Mouse (Mus musculus): Measurements from ENCODE around the gene Tssk6.
A peak's percentile ranks its signal among the peaks of the same experiment; 100 is the strongest.
"Not testable (repeated sequence)": the region's sequence is repeated elsewhere in the genome, so short reads cannot be mapped to it uniquely, and the experiment has no call there.

The Tssk6 gene

GRCm38 (mm10) chr8:69919876-69920662, 18.1 kb downstream of the Tssk6 start:
- DNase-seq = peak; percentile 52 to 69

- DNase-seq = no peak
These were observed 19.2 kb downstream of the Tssk6 start for GRCm38 (mm10) chr8:69921141-69921540.

GRCm38 (mm10) chr8:69923986-69924385, 22.0 kb downstream of the Tssk6 start:
- DNase-seq = no peak

GRCm38 (mm10) chr8:69926901-69927300, 24.9 kb downstream of the Tssk6 start:
- no peak for DNase-seq

GRCm38 (mm10) chr8:69933811-69934210, 31.8 kb downstream of the Tssk6 start:
- no peak for DNase-seq

- no peak for DNase-seq
These were observed 32.6 kb downstream of the Tssk6 start for GRCm38 (mm10) chr8:69934582-69934981.

- DNase-seq = no peak
These were observed 33.4 kb downstream of the Tssk6 start for GRCm38 (mm10) chr8:69935431-69935830.

GRCm38 (mm10) chr8:69936050-69936794, 34.2 kb downstream of the Tssk6 start:
- peak; percentile 19 to 29 for DNase-seq

- no peak for DNase-seq
These were observed 35.5 kb downstream of the Tssk6 start for GRCm38 (mm10) chr8:69937466-69937865.

GRCm38 (mm10) chr8:69938245-69938982, 36.4 kb downstream of the Tssk6 start:
- no peak for DNase-seq

- peak in 1 of 2 experiments; percentile 14 for DNase-seq
These were observed 37.6 kb downstream of the Tssk6 start for GRCm38 (mm10) chr8:69939633-69940032.

GRCm38 (mm10) chr8:69940386-69940785, 38.4 kb downstream of the Tssk6 start:
- DNase-seq = no peak

- DNase-seq = not testable (repeated sequence)
These were observed 40.5 kb downstream of the Tssk6 start for GRCm38 (mm10) chr8:69942495-69942894.

GRCm38 (mm10) chr8:69950300-69950699, 48.3 kb downstream of the Tssk6 start:
- DNase-seq = no peak
